Mouse (Mus musculus) small intestine, adult 2 months (tissue): ENCODE measurements around the gene Rptor.

ENCODE experiments used
- CTCF ChIP-seq: fragments of 200-500 bp; IDR thresholded peaks from 2 replicates; pipeline ENCODE4 v1.5.1; 2012; ENCODE audit warnings: low read depth, mild to moderate bottlenecking, control low read depth, inconsistent platforms, low read length, moderate library complexity, mixed read lengths; ENCODE audit not compliant: insufficient replicate concordance, insufficient read length; ENCODE audit errors: extremely low read depth
- POLR2A ChIP-seq: fragments of 200-500 bp; IDR thresholded peaks from 2 replicates; pipeline ENCODE4 v1.6.1; 2012; ENCODE audit warnings: low read depth, mild to moderate bottlenecking, control low read depth, inconsistent platforms, low read length, moderate library complexity

GRCm38 (mm10) chr11:119659296-119659695 is 56.6 kb downstream of the Rptor start:
- no peak for TF ChIP-seq POLR2A
- no peak for TF ChIP-seq CTCF
